Mouse (Mus musculus) lung, embryonic 14.5 days (tissue): ENCODE measurements around the gene Acot3. TPM values are rescaled to one million over a fixed set of nuclear protein-coding genes. Genes with fewer than 3 reads are reported as not detected.
A peak's percentile ranks its signal among the peaks of the same experiment; 100 is the strongest.
"Not testable (repeated sequence)": the region's sequence is repeated elsewhere in the genome, so short reads cannot be mapped to it uniquely, and the experiment has no call there.

ENCODE experiments used
- ATAC-seq: fragments of 200-750 bp; cut with Nextera tagmentation; 2 replicates; pipeline ENCODE4 v1.8.0; 2017; ENCODE audit warnings: mild to moderate bottlenecking, moderate TSS enrichment, moderate library complexity; ENCODE audit not compliant: insufficient read depth
- DNase-seq: peaks from one replicate; pipeline ENCODE4 v3.0.0-alpha.2; 2015
- H3K27ac ChIP-seq: fragments of 300-500 bp; sonication (generic); 2 replicates; pipeline ENCODE4 v1.5.1; 2014; ENCODE audit warnings: low read depth, mild to moderate bottlenecking, moderate library complexity
- H3K27me3 ChIP-seq: fragments of 300-500 bp; sonication (generic); 2 replicates; pipeline ENCODE4 v1.6.1; 2014; ENCODE audit warnings: low read length, control low read depth; ENCODE audit not compliant: insufficient read depth
- H3K36me3 ChIP-seq: fragments of 300-500 bp; sonication (generic); 2 replicates; pipeline ENCODE4 v1.6.1; 2014; ENCODE audit warnings: control low read depth; ENCODE audit not compliant: insufficient read depth
- H3K4me1 ChIP-seq: fragments of 300-500 bp; sonication (generic); 2 replicates; pipeline ENCODE4 v1.6.1; 2014; ENCODE audit warnings: antibody characterized with exemption, control low read depth; ENCODE audit not compliant: insufficient read depth
- H3K4me2 ChIP-seq: fragments of 300-500 bp; sonication (generic); 2 replicates; pipeline ENCODE4 v1.6.1; 2014; ENCODE audit warnings: mild to moderate bottlenecking
- H3K4me3 ChIP-seq: fragments of 300-500 bp; sonication (generic); 2 replicates; pipeline ENCODE4 v1.5.1; 2014; ENCODE audit warnings: low read depth, low read length
- H3K9ac ChIP-seq: fragments of 300-500 bp; sonication (generic); 2 replicates; pipeline ENCODE4 v1.6.1; 2014
- H3K9me3 ChIP-seq: fragments of 300-500 bp; sonication (generic); 2 replicates; pipeline ENCODE4 v1.6.1; 2016; ENCODE audit warnings: low read depth, low read length, control low read depth
- CTCF ChIP-seq: IDR thresholded peaks from 2 replicates; pipeline ENCODE4 v1.5.1; 2016; ENCODE audit warnings: antibody characterized with exemption, low read depth
- WGBS: fragments of 180-500 bp; shearing (Covaris S2); extraction: QIAGEN DNeasy Blood & Tissue Kit; methylation state at CpG from one replicate; pipeline ENCODE4 v1.1.7; 2014; 5-methylcytosine and 5-hydroxymethylcytosine counted together
- polyA plus RNA-seq: library from polyadenylated mRNA; unstranded; fragments of >200 nt; fragmentation: Nextera tagmentation; extraction: Ambion mirVana; gene quantifications from 2 replicates; pipeline ENCODE4 v1.2.1, GENCODE M21; 2014

The Acot3 gene
- polyA plus RNA-seq, 1 experiment from 2014 or later, result 0.14 TPM

DNA sequence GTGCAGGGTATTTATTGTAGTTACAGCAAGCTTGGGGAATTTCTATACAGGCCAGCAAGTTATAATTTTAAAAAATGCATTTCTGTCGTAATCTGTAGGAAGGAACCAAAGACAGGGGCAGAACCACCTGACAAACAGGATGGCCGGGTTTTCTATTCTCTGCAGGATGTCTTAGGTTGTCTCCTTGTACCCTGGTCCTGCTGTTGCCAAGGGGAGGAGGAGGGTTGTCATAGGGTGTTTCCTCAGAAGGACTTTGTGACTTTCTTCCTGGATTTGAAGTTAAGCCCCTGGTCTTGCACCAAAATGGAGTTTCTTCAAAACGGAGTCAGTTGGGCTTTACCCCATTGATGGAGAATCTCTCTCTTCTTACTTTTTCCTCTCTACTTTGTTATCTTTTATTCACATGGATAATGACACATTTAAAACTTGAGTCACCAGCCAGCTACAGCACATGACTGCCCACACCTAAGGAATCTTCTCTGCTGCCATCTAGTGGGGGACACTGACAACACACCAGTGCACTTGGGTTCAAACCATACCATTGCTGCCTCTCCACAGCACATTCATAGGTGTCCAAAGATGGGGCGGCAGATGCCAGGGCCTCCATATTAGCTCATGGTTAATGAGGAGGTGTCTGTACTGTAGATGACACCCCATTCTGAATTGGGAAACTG, 21.1 kb upstream of the Acot3 start:
- WGBS, result 63% methylated on average over 4 of the region's 4 CpGs
- Histone ChIP-seq H3K4me3 (no peak overlapping the region), H3K9me3 (no peaks in the 10 kb centered on the region), H3K9ac (no peak overlapping the region), H3K4me1 (no peaks in the 10 kb centered on the region), H3K4me2 (no peak overlapping the region), H3K36me3 (no peaks in the 10 kb centered on the region), H3K27ac (no peak overlapping the region), H3K27me3 (no peaks in the 10 kb centered on the region)
- peak; percentile 93 for TF ChIP-seq CTCF
- ATAC-seq (peak; percentile 74; the same call in 1 of the 2 replicates), DNase-seq (peak; percentile 91)

GRCm38 (mm10) chr12:84032854-84033253, 19.1 kb upstream of the Acot3 start:
- no peak overlapping the region for H3K9ac ChIP-seq
- DNase-seq (no peak), ATAC-seq (no peak)
- no peaks in the 10 kb centered on the region for H3K4me1 ChIP-seq
- no peaks in the 10 kb centered on the region for H3K36me3 ChIP-seq
- no peaks in the 10 kb centered on the region for H3K9me3 ChIP-seq
- no peak overlapping the region for H3K4me3 ChIP-seq
- H3K27ac ChIP-seq, result no peak overlapping the region
- H3K4me2 ChIP-seq, result no peak overlapping the region
- WGBS, result 81% methylated on average over 4 of the region's 4 CpGs
- no peak for TF ChIP-seq CTCF
- no peaks in the 10 kb centered on the region for H3K27me3 ChIP-seq

- ATAC-seq, H3K9me3 ChIP-seq, H3K4me2 ChIP-seq, H3K36me3 ChIP-seq, H3K4me1 ChIP-seq, H3K4me3 ChIP-seq, DNase-seq, H3K9ac ChIP-seq, H3K27ac ChIP-seq, H3K27me3 ChIP-seq: not testable (repeated sequence)
- 70% methylated on average over 2 of the region's 2 CpGs for WGBS
These were observed 18.6 kb upstream of the Acot3 start for GRCm38 (mm10) chr12:84033302-84033701.

GRCm38 (mm10) chr12:84034108-84034507, 17.8 kb upstream of the Acot3 start:
- H3K4me1 ChIP-seq, result no peaks in the 10 kb centered on the region
- no peaks in the 10 kb centered on the region for H3K36me3 ChIP-seq
- no peak for TF ChIP-seq CTCF
- H3K27ac ChIP-seq, result no peak overlapping the region
- WGBS, result 25% methylated on average over 4 of the region's 4 CpGs
- DNase-seq (peak; percentile 41), ATAC-seq (no peak)
- no peaks in the 10 kb centered on the region for H3K27me3 ChIP-seq
- H3K4me2 ChIP-seq, result no peak overlapping the region
- H3K9ac ChIP-seq, result no peak overlapping the region
- no peaks in the 10 kb centered on the region for H3K9me3 ChIP-seq
- H3K4me3 ChIP-seq, result no peak overlapping the region

DNA sequence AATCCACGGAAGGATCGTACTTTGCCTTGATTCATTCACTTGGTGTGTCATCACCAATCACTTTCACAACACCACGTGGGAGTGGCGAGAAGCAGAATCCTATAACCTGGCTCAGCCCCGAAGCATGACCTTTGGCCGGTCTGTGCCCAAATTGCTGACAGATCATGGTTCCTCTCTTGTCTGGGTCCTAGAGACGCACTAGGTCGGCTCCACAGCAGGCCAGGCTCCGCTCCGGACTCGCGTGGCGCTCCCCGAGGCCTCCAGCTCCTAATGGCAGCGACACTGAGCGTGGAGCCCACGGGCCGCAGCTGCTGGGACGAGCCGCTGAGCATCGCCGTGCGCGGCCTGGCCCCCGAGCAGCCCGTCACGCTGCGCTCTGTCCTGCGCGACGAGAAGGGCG, 13.7 kb upstream of the Acot3 start, which contains the start of gene Acot4:
Gene Acot4 (plus strand): TSS at position 139 of the 400 bp plus-strand sequence.
- peak; percentile 65; the same call in 1 of the 2 replicates for ATAC-seq
- H3K27ac ChIP-seq, H3K9me3 ChIP-seq, H3K27me3 ChIP-seq, H3K36me3 ChIP-seq, H3K4me1 ChIP-seq: not testable (repeated sequence)
- WGBS, result 6% methylated on average over 27 of the region's 32 CpGs
- Histone ChIP-seq H3K4me2 (peak within 1 kb of the TSS; percentile 68), H3K4me3 (peak within 1 kb of the TSS; percentile 42), H3K9ac (peak within 1 kb of the TSS; percentile 56)
- peak; percentile 13 for DNase-seq

GRCm38 (mm10) chr12:84038691-84039111, 13.2 kb upstream of the Acot3 start, which contains the start of gene Gm49366:
Gm49366 (plus strand) TSS chr12:84038935.
- Histone ChIP-seq H3K4me3 (peak within 1 kb of the TSS; percentile 42), H3K4me2 (peak within 1 kb of the TSS; percentile 68), H3K9ac (peak within 1 kb of the TSS; percentile 56)
- WGBS, result 3% methylated on average over 39 of the region's 39 CpGs
- peak; percentile 66 for ATAC-seq
- not testable (repeated sequence) for H3K9me3 ChIP-seq, H3K27me3 ChIP-seq, H3K27ac ChIP-seq, H3K36me3 ChIP-seq, H3K4me1 ChIP-seq
- DNase-seq, result peak; percentile 51

- ATAC-seq (no peak), DNase-seq (no peak)
- WGBS, result 74% methylated on average over 5 of the region's 5 CpGs
- H3K27ac ChIP-seq, result no peak overlapping the region
- H3K36me3 ChIP-seq, result no peaks in the 10 kb centered on the region
- TF ChIP-seq CTCF, result no peak
- H3K4me1 ChIP-seq, result no peaks in the 10 kb centered on the region
- H3K4me2 ChIP-seq, result no peak overlapping the region
- H3K9ac ChIP-seq, result no peak overlapping the region
- no peak overlapping the region for H3K4me3 ChIP-seq
- no peaks in the 10 kb centered on the region for H3K9me3 ChIP-seq
- no peaks in the 10 kb centered on the region for H3K27me3 ChIP-seq
These were observed 9.7 kb upstream of the Acot3 start for GRCm38 (mm10) chr12:84042248-84042647.
